Mouse (Mus musculus): Measurements from ENCODE around the gene Ppp3ca.

DNA sequence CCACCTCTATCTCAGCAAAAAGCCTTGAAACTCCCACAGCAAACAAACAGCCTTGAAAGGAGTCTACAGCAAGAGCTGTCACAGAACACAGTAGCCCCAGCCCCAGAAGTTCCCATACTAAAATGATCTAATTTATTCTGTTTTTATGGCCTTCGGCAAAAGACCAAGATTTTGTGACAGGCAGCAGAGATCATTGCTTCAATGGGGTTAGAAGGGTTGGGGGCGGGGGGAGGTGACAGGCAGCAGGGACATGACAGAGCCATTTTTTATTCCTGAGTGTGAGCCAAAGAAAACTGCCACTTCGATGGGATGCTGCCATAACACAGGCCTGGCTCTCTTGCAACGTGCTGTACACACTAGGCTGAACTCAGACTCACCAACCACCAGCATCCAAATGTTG, 275.6 kb downstream of the Ppp3ca start:
- TF ChIP-seq CTCF (IDR thresholded peaks at IDR 0.05; ENCODE audit: low read depth) (no peak), EP300 (IDR thresholded peaks at IDR 0.05; ENCODE audit: low read depth) (no peak)

All from liver, embryonic 14.5 days (tissue).